Mouse (Mus musculus) liver, adult 2 months (tissue): ENCODE data around the gene Amigo1.

Experiments
- CTCF ChIP-seq: fragments of 200-500 bp; IDR thresholded peaks from 2 replicates; pipeline ENCODE4 v1.5.1; 2011; ENCODE audit warnings: low read depth, low read length, control low read depth
- POLR2A ChIP-seq: fragments of 200-500 bp; IDR thresholded peaks from 2 replicates; pipeline ENCODE4 v1.6.1; 2011; ENCODE audit warnings: low read length, control low read depth; ENCODE audit not compliant: insufficient read depth; ENCODE audit errors: extremely low read depth

DNA sequence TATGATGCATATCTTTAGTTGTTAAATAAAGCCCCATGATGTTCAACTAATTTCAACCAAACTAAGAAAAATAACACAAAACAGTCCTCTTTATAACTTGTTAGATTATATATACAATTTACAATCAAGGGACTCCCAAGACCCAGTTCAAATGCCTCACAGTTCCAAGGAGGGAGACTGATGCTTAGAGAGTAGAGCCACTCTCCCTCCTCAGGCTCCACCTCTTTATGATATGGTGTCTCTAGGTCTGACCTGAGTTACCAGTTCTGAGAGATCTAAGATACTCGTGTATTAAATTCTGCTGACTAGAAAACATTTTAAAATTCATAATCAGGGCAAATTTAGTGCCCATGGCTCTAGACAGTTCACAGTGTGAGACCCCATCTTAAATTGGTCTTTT is 47.0 kb upstream of the Amigo1 start:
- no peak for TF ChIP-seq POLR2A
- no peak for TF ChIP-seq CTCF
